Mouse (Mus musculus): ENCODE data around the gene Med11. TPM values are rescaled to one million over a fixed set of nuclear protein-coding genes. Genes with fewer than 3 reads are reported as not detected.
"Not testable (repeated sequence)": the region's sequence is repeated elsewhere in the genome, so short reads cannot be mapped to it uniquely, and the experiment has no call there.

Med11 gene
- total RNA-seq, 2 experiments from 2014 or later = 25.7 to 28.0 TPM

GRCm38 (mm10) chr11:70443964-70444363 lies 7.8 kb upstream of the Med11 start:
- intact Hi-C loops (cut with DNase I) = loop anchor here (10.0 kb wide), 1 partner anchor 161 kb away; no protein-coding TSS in a partner anchor
- DNase-seq = no peak

GRCm38 (mm10) chr11:70444667-70445066 lies 7.1 kb upstream of the Med11 start:
- no peak for DNase-seq
- intact Hi-C loops (cut with DNase I) = loop anchor here (10.0 kb wide), 1 partner anchor 160 kb away; no protein-coding TSS in a partner anchor

GRCm38 (mm10) chr11:70446756-70447155 lies 5.0 kb upstream of the Med11 start:
- DNase-seq = no peak
- intact Hi-C loops (cut with DNase I) = loop anchor here (10.0 kb wide), 1 partner anchor 158 kb away; no protein-coding TSS in a partner anchor

- intact Hi-C loops (cut with DNase I) = loop anchor here (10.0 kb wide), 1 partner anchor 157 kb away; no protein-coding TSS in a partner anchor
Observed at GRCm38 (mm10) chr11:70447373-70447772, 4.3 kb upstream of the Med11 start.

GRCm38 (mm10) chr11:70450926-70451325 lies 793 bp upstream of the Med11 start:
- no peak for DNase-seq
- intact Hi-C loops (cut with DNase I) = loop anchor here (5.0 kb wide), 1 partner anchor 56 kb away; the partner anchor contains the start of gene Tm4sf5

More at GRCm38 (mm10) chr11:70447373-70447772, 4.3 kb upstream of the Med11 start:
- no peak for DNase-seq

- intact Hi-C loops (cut with DNase I) = loop anchor here (5.0 kb wide), 1 partner anchor 54 kb away; the partner anchor contains the start of gene Tm4sf5
- no peak for DNase-seq
Observed at GRCm38 (mm10) chr11:70453261-70454044, 1.7 kb downstream of the Med11 start.

- DNase-seq = no peak
- intact Hi-C loops (cut with DNase I) = no loop called here
Observed at GRCm38 (mm10) chr11:70458688-70459600, 7.2 kb downstream of the Med11 start, which contains the start of gene Zmynd15. Gene Zmynd15 (plus strand): TSS chr11:70459433.

- intact Hi-C loops (cut with DNase I) = no loop called here
- no peak for DNase-seq
Observed at GRCm38 (mm10) chr11:70459601-70460101, 7.9 kb downstream of the Med11 start, which contains the start of gene Cxcl16. Gene Cxcl16 (minus strand): TSS chr11:70459984.

GRCm38 (mm10) chr11:70463970-70464369 lies 12.3 kb downstream of the Med11 start:
- intact Hi-C loops (cut with DNase I) = no loop called here
- DNase-seq = no peak

- DNase-seq = no peak
- intact Hi-C loops (cut with DNase I) = no loop called here
Observed at GRCm38 (mm10) chr11:70465211-70465610, 13.5 kb downstream of the Med11 start.

- DNase-seq = peak; percentile 24
- intact Hi-C loops (cut with DNase I) = no loop called here
Observed at GRCm38 (mm10) chr11:70465824-70466223, 14.1 kb downstream of the Med11 start.

GRCm38 (mm10) chr11:70467902-70468619 lies 16.3 kb downstream of the Med11 start:
- DNase-seq = no peak
- intact Hi-C loops (cut with DNase I) = no loop called here

GRCm38 (mm10) chr11:70469764-70470163 lies 18.0 kb downstream of the Med11 start:
- intact Hi-C loops (cut with DNase I) = no loop called here
- no peak for DNase-seq

GRCm38 (mm10) chr11:70472716-70473115 lies 21.0 kb downstream of the Med11 start:
- intact Hi-C loops (cut with DNase I) = no loop called here
- DNase-seq = no peak

- DNase-seq; intact Hi-C loops (cut with DNase I): not testable (repeated sequence)
Observed at GRCm38 (mm10) chr11:70473291-70473690, 21.6 kb downstream of the Med11 start.

- intact Hi-C loops (cut with DNase I) = no loop called here
Observed at GRCm38 (mm10) chr11:70474872-70475534, 23.3 kb downstream of the Med11 start.

GRCm38 (mm10) chr11:70485498-70485897 lies 33.8 kb downstream of the Med11 start:
- intact Hi-C loops (cut with DNase I) = no loop called here
- DNase-seq = no peak

More at GRCm38 (mm10) chr11:70474872-70475534, 23.3 kb downstream of the Med11 start:
- no peak for DNase-seq

GRCm38 (mm10) chr11:70487816-70488215 lies 36.1 kb downstream of the Med11 start:
- intact Hi-C loops (cut with DNase I) = no loop called here
- no peak for DNase-seq

GRCm38 (mm10) chr11:70489138-70489537 lies 37.4 kb downstream of the Med11 start:
- no peak for DNase-seq
- intact Hi-C loops (cut with DNase I) = no loop called here
